Mouse (Mus musculus): ENCODE measurements at regions not wholly inside any gene's neighbourhood (a gene's known extent, or its start where the extent isn't known, plus 50 kb on each side); places are given as distances from the start of the nearest gene placed in this dataset.

GRCm38 (mm10) chr5:91721231-91722096 is 204.0 kb downstream of the Parm1 start:
- no peaks in the 10 kb centered on the region for H3K79me2 ChIP-seq (ENCODE audit: control insufficient read depth, insufficient read depth)
- no peaks in the 10 kb centered on the region for H3K27me3 ChIP-seq (ENCODE audit: control insufficient read depth, insufficient read depth, insufficient read length)
- H3K4me2 ChIP-seq (ENCODE audit: low read depth) = no peak overlapping the region
- TF ChIP-seq TCF12 (IDR thresholded peaks at IDR 0.05; ENCODE audit: insufficient read depth, poor library complexity, severe bottlenecking) = no peak
- no peak for TF ChIP-seq POLR2A (IDR thresholded peaks at IDR 0.05; ENCODE audit: insufficient read length, low read depth)
- no peak for TF ChIP-seq SRF (IDR thresholded peaks at IDR 0.05; ENCODE audit: control insufficient read depth, insufficient read length, low read depth)
- no peak for TF ChIP-seq REST (IDR thresholded peaks at IDR 0.05; ENCODE audit: insufficient read depth, insufficient read length)
- no peak for TF ChIP-seq USF1 (IDR thresholded peaks at IDR 0.05; ENCODE audit: low read depth)
- TF ChIP-seq MYOD1 (IDR thresholded peaks at IDR 0.05; ENCODE audit: control insufficient read depth in 1 of 3, insufficient read length in 2 of 3, low read depth in 2 of 3) = no peak
- no peak for TF ChIP-seq POLR2AphosphoS2 (IDR thresholded peaks at IDR 0.05; ENCODE audit: insufficient read length, low read depth)
- no peaks in the 10 kb centered on the region for H3K36me3 ChIP-seq (ENCODE audit: control insufficient read depth, insufficient read depth)
- no peak overlapping the region for H3K4me3 ChIP-seq
- H3ac ChIP-seq (ENCODE audit: control insufficient read depth, insufficient read length) = no peak overlapping the region

GRCm38 (mm10) chr5:91713020-91713419 is 195.6 kb downstream of the Parm1 start:
- no peak for TF ChIP-seq REST (IDR thresholded peaks at IDR 0.05; ENCODE audit: insufficient read depth, insufficient read length)
- TF ChIP-seq POLR2A (IDR thresholded peaks at IDR 0.05; ENCODE audit: insufficient read length, low read depth) = no peak
- no peak for TF ChIP-seq E2F4 (IDR thresholded peaks at IDR 0.05; ENCODE audit: insufficient read depth)
- TF ChIP-seq USF1 (IDR thresholded peaks at IDR 0.05; ENCODE audit: low read depth) = no peak
- no peak for TF ChIP-seq MAX (IDR thresholded peaks at IDR 0.05; ENCODE audit: low read depth)
- TF ChIP-seq MYOG (IDR thresholded peaks at IDR 0.05; ENCODE audit: control insufficient read depth in 1 of 3, insufficient read depth in 1 of 3, insufficient read length in 2 of 3, low read depth in 2 of 3) = no peak
- no peak for TF ChIP-seq CEBPB (IDR thresholded peaks at IDR 0.05; ENCODE audit: insufficient read depth, poor library complexity, severe bottlenecking)
- no peak for TF ChIP-seq TCF3 (IDR thresholded peaks at IDR 0.05; ENCODE audit: insufficient read length, low read depth)
- TF ChIP-seq MYOD1 (IDR thresholded peaks at IDR 0.05; ENCODE audit: control insufficient read depth in 1 of 3, insufficient read length in 2 of 3, low read depth in 2 of 3) = no peak
- no peak for TF ChIP-seq POLR2AphosphoS2 (IDR thresholded peaks at IDR 0.05; ENCODE audit: insufficient read length, low read depth)
- no peak for TF ChIP-seq TCF12 (IDR thresholded peaks at IDR 0.05; ENCODE audit: insufficient read depth, poor library complexity, severe bottlenecking)
- TF ChIP-seq SRF (IDR thresholded peaks at IDR 0.05; ENCODE audit: control insufficient read depth, insufficient read length, low read depth) = no peak
- H3ac ChIP-seq (ENCODE audit: control insufficient read depth, insufficient read length) = no peak overlapping the region
- no peaks in the 10 kb centered on the region for H3K36me3 ChIP-seq (ENCODE audit: control insufficient read depth, insufficient read depth)
- H3K79me2 ChIP-seq (ENCODE audit: control insufficient read depth, insufficient read depth) = no peaks in the 10 kb centered on the region
- H3K4me3 ChIP-seq = no peak overlapping the region
- H3K27me3 ChIP-seq (ENCODE audit: control insufficient read depth, insufficient read depth, insufficient read length) = no peaks in the 10 kb centered on the region
- H3K4me2 ChIP-seq (ENCODE audit: low read depth) = no peak overlapping the region

DNA sequence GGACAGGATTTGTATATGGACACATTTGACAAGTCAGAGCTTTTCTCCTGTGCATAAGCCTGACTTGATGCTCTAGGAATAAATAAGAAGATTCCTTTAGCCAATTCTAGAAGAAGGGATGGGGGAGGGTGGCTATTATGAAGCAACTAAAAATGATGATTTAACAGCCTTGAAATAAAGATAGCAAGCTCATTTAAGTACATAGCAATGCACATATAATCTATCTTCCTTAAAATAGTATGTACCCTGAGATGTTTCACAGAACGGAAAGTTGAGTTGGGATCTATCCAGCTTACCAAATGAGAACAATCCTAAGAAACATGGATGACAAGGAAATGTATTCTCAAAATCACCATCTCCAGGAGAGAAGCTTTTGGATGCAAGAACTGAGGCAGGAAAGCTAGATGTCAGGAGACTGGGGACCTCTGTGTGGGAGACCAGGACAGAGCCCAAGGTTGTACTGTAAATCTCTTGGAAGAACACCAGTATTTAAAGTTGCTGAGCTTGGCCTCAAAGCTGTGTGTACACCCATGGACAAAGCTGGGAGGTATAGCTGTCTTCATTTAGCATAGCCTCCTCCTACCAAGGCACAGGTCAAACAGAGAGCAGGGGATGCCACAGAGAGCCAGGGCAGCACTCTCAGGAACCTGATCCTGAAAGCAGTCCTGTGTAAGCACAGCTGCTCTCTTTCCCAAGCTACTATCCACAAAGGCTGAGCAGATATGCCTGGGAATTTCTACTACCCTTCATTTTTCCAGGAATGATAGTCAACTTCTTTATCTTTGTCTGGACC is 192.3 kb downstream of the Parm1 start:
- H3K36me3 ChIP-seq (ENCODE audit: control insufficient read depth, insufficient read depth) = no peaks in the 10 kb centered on the region
- H3K79me2 ChIP-seq (ENCODE audit: control insufficient read depth, insufficient read depth) = no peaks in the 10 kb centered on the region
- H3ac ChIP-seq (ENCODE audit: control insufficient read depth, insufficient read length) = no peak overlapping the region
- no peak overlapping the region for H3K4me2 ChIP-seq (ENCODE audit: low read depth)
- no peak overlapping the region for H3K4me3 ChIP-seq
- H3K27me3 ChIP-seq (ENCODE audit: control insufficient read depth, insufficient read depth, insufficient read length) = no peaks in the 10 kb centered on the region
- TF ChIP-seq TCF3 (IDR thresholded peaks at IDR 0.05; ENCODE audit: insufficient read length, low read depth) (no peak), MYOG (IDR thresholded peaks at IDR 0.05; ENCODE audit: control insufficient read depth in 1 of 3, insufficient read depth in 1 of 3, insufficient read length in 2 of 3, low read depth in 2 of 3) (no peak), POLR2A (IDR thresholded peaks at IDR 0.05; ENCODE audit: insufficient read length, low read depth) (no peak), POLR2AphosphoS2 (IDR thresholded peaks at IDR 0.05; ENCODE audit: insufficient read length, low read depth) (no peak)

GRCm38 (mm10) chr5:91708149-91708548 is 190.7 kb downstream of the Parm1 start:
- no peaks in the 10 kb centered on the region for H3K79me2 ChIP-seq (ENCODE audit: control insufficient read depth, insufficient read depth)
- H3K27me3 ChIP-seq (ENCODE audit: control insufficient read depth, insufficient read depth, insufficient read length) = no peaks in the 10 kb centered on the region
- no peak overlapping the region for H3K4me3 ChIP-seq
- no peak overlapping the region for H3ac ChIP-seq (ENCODE audit: control insufficient read depth, insufficient read length)
- no peak for TF ChIP-seq REST (IDR thresholded peaks at IDR 0.05; ENCODE audit: insufficient read depth, insufficient read length)
- no peak for TF ChIP-seq E2F4 (IDR thresholded peaks at IDR 0.05; ENCODE audit: insufficient read depth)
- no peak for TF ChIP-seq MAX (IDR thresholded peaks at IDR 0.05; ENCODE audit: low read depth)
- TF ChIP-seq TCF12 (IDR thresholded peaks at IDR 0.05; ENCODE audit: insufficient read depth, poor library complexity, severe bottlenecking) = no peak
- TF ChIP-seq USF1 (IDR thresholded peaks at IDR 0.05; ENCODE audit: low read depth) = no peak
- TF ChIP-seq CEBPB (IDR thresholded peaks at IDR 0.05; ENCODE audit: insufficient read depth, poor library complexity, severe bottlenecking) = no peak
- TF ChIP-seq SRF (IDR thresholded peaks at IDR 0.05; ENCODE audit: control insufficient read depth, insufficient read length, low read depth) = no peak
- no peak for TF ChIP-seq POLR2AphosphoS2 (IDR thresholded peaks at IDR 0.05; ENCODE audit: insufficient read length, low read depth)
- TF ChIP-seq TCF3 (IDR thresholded peaks at IDR 0.05; ENCODE audit: insufficient read length, low read depth) = no peak
- no peak for TF ChIP-seq POLR2A (IDR thresholded peaks at IDR 0.05; ENCODE audit: insufficient read length, low read depth)
- TF ChIP-seq MYOG (IDR thresholded peaks at IDR 0.05; ENCODE audit: control insufficient read depth in 1 of 3, insufficient read depth in 1 of 3, insufficient read length in 2 of 3, low read depth in 2 of 3) = no peak
- no peak for TF ChIP-seq MYOD1 (IDR thresholded peaks at IDR 0.05; ENCODE audit: control insufficient read depth in 1 of 3, insufficient read length in 2 of 3, low read depth in 2 of 3)
- no peaks in the 10 kb centered on the region for H3K36me3 ChIP-seq (ENCODE audit: control insufficient read depth, insufficient read depth)
- H3K4me2 ChIP-seq (ENCODE audit: low read depth) = no peak overlapping the region
